Mouse (Mus musculus) neural tube, embryonic 15.5 days (tissue): Measurements from ENCODE around the gene Stox1. TPM values are rescaled to one million over a fixed set of nuclear protein-coding genes. Genes with fewer than 3 reads are reported as not detected.

Experiments
- ATAC-seq: fragments of 200-750 bp; cut with Nextera tagmentation; 2 replicates; pipeline ENCODE4 v1.8.0; 2017; ENCODE audit warnings: mild to moderate bottlenecking, moderate TSS enrichment, moderate library complexity; ENCODE audit not compliant: low FRiP score
- H3K27ac ChIP-seq: fragments of 300-500 bp; sonication (generic); replicated peaks from 2 replicates; pipeline ENCODE4 v1.5.1; 2015; ENCODE audit warnings: mild to moderate bottlenecking, inconsistent platforms
- H3K27me3 ChIP-seq: fragments of 300-500 bp; sonication (generic); replicated peaks from 2 replicates; pipeline ENCODE4 v1.6.1; 2015; ENCODE audit warnings: inconsistent platforms
- H3K36me3 ChIP-seq: fragments of 300-500 bp; sonication (generic); 2 replicates; pipeline ENCODE4 v1.6.1; 2015; ENCODE audit warnings: inconsistent platforms
- H3K4me1 ChIP-seq: fragments of 300-500 bp; sonication (generic); 2 replicates; pipeline ENCODE4 v1.6.1; 2015; ENCODE audit warnings: inconsistent platforms
- H3K4me2 ChIP-seq: fragments of 300-500 bp; sonication (generic); 2 replicates; pipeline ENCODE4 v1.6.1; 2015; ENCODE audit warnings: inconsistent platforms, mild to moderate bottlenecking, moderate library complexity
- H3K4me3 ChIP-seq: fragments of 300-500 bp; sonication (generic); replicated peaks from 2 replicates; pipeline ENCODE4 v1.5.1; 2015; ENCODE audit warnings: mild to moderate bottlenecking, inconsistent platforms
- H3K9ac ChIP-seq: fragments of 300-500 bp; sonication (generic); replicated peaks from 2 replicates; pipeline ENCODE4 v1.6.1; 2015; ENCODE audit warnings: mild to moderate bottlenecking, inconsistent platforms
- H3K9me3 ChIP-seq: fragments of 300-500 bp; sonication (generic); replicated peaks from 2 replicates; pipeline ENCODE4 v1.6.1; 2016; ENCODE audit warnings: inconsistent platforms
- WGBS: fragments of 180-500 bp; shearing (Covaris S2); methylation state at CpG from one replicate; pipeline ENCODE4 v1.1.7; 2015; ENCODE audit warnings: mixed read lengths; 5-methylcytosine and 5-hydroxymethylcytosine counted together
- microRNA-seq: library from miRNA; unstranded; fragments of <30 nt; microRNA quantifications from one replicate; pipeline ENCODE4, GENCODE M21; 2017
- polyA plus RNA-seq: library from polyadenylated mRNA; unstranded; fragments of >200 nt; fragmentation: Nextera tagmentation; extraction: Ambion mirVana; gene quantifications from 2 replicates; pipeline ENCODE4 v1.2.1, GENCODE M21; 2015

The Stox1 gene
- polyA plus RNA-seq, 1 experiment from 2014 or later = 3.3 TPM

GRCm38 (mm10) chr10:62664171-62664570 is 61.8 kb downstream of the Stox1 start:
- Histone ChIP-seq H3K9me3 (no peaks in the 10 kb centered on the region), H3K4me2 (no peak overlapping the region), H3K4me3 (no peak overlapping the region), H3K27ac (no peak overlapping the region), H3K27me3 (0 out of 2 replicates have a peak, but pooled peaks cover 7% of the 10 kb centered on the region), H3K4me1 (no peaks in the 10 kb centered on the region), H3K36me3 (no peaks in the 10 kb centered on the region), H3K9ac (no peak overlapping the region)
- 90% methylated on average over 10 of the region's 10 CpGs for WGBS
- ATAC-seq = no peak

DNA sequence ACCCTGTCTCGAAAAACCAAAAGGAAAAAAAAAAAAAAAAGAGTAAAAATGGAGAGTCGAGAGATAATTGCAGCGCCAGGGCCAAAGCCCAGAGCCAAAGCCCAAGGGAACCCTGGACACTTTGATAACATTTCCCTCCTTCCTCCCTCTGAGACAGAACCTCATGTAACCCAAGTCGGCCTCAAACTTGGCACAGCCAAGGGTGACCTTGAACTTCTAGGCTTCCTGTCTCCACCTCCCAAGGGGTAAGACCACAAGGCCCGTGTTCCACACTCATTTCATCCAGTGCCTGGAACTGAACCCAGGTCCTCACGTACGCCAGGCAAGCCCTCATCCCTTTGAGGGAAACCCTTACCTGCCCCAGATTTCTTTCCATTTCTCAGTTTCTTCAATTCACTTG is 69.2 kb downstream of the Stox1 start:
- Histone ChIP-seq H3K27me3 (no peaks in the 10 kb centered on the region), H3K9ac (no peak overlapping the region), H3K4me1 (peaks cover 6% of the 10 kb centered on the region; the same call in 1 of the 2 replicates), H3K4me3 (no peak overlapping the region), H3K27ac (no peak overlapping the region), H3K36me3 (no peaks in the 10 kb centered on the region), H3K4me2 (no peak overlapping the region), H3K9me3 (no peaks in the 10 kb centered on the region)
- 93% methylated on average over 7 of the region's 7 CpGs for WGBS
- no peak for ATAC-seq

- no peak for ATAC-seq
- Histone ChIP-seq H3K9me3 (no peaks in the 10 kb centered on the region), H3K36me3 (peaks cover 2% of the 10 kb centered on the region; the same call in 1 of the 2 replicates), H3K4me3 (peak overlapping the region; percentile 99), H3K4me2 (peak overlapping the region; percentile 63), H3K27ac (peak overlapping the region; percentile 94), H3K9ac (peak overlapping the region; percentile 57), H3K4me1 (peaks cover 21% of the 10 kb centered on the region), H3K27me3 (no peaks in the 10 kb centered on the region)
- WGBS = 18% methylated on average over 3 of the region's 3 CpGs
Observed at GRCm38 (mm10) chr10:62651961-62652360, 74.0 kb downstream of the Stox1 start.

GRCm38 (mm10) chr10:62650881-62651810 is 74.8 kb downstream of the Stox1 start, which contains the start of gene Ddx50:
TSS of gene Ddx50 (minus strand) at chr10:62651218.
- no peaks in the 10 kb centered on the region for H3K9me3 ChIP-seq
- H3K36me3 ChIP-seq = peaks cover 8% of the 10 kb centered on the region
- peaks cover 21% of the 10 kb centered on the region for H3K4me1 ChIP-seq
- H3K9ac ChIP-seq = peak within 1 kb of the TSS; percentile 93
- no peaks in the 10 kb centered on the region for H3K27me3 ChIP-seq
- H3K27ac ChIP-seq = peak within 1 kb of the TSS; percentile 94
- peak within 1 kb of the TSS; percentile 74 for H3K4me2 ChIP-seq
- H3K4me3 ChIP-seq = peak within 1 kb of the TSS; percentile 99
- ATAC-seq = peak; percentile 99
- WGBS = under 1% methylated on average over 81 of the region's 89 CpGs

GRCm38 (mm10) chr10:62650358-62650782 is 75.6 kb downstream of the Stox1 start:
- H3K27me3 ChIP-seq = no peaks in the 10 kb centered on the region
- peak overlapping the region; percentile 99 for H3K4me3 ChIP-seq
- peaks cover 11% of the 10 kb centered on the region for H3K36me3 ChIP-seq
- H3K9ac ChIP-seq = peak overlapping the region; percentile 93
- peak overlapping the region; percentile 94 for H3K27ac ChIP-seq
- no peak for ATAC-seq
- H3K4me2 ChIP-seq = peak overlapping the region; percentile 74
- under 1% methylated on average over 17 of the region's 17 CpGs for WGBS
- peaks cover 21% of the 10 kb centered on the region for H3K4me1 ChIP-seq
- H3K9me3 ChIP-seq = no peaks in the 10 kb centered on the region

Small RNAs within 50 kb of the gene (microRNA-seq; reads per million reads assigned to microRNA genes)
- gene Mir7215 = not detected

Other genes starting within 250 kb of the Stox1 start
- gene Vps26a, start 239.3 kb downstream of the Stox1 start, polyA plus RNA-seq = 56.4 and 62.4 TPM in 2 replicates
- gene Srgn, start 198.7 kb downstream of the Stox1 start, polyA plus RNA-seq = 10.1 and 27.5 TPM in 2 replicates
- gene Kif1bp, start 147.7 kb downstream of the Stox1 start, polyA plus RNA-seq = 68.7 and 75.5 TPM in 2 replicates
- gene Ddx21, start 123.8 kb downstream of the Stox1 start, polyA plus RNA-seq = 12.0 and 14.3 TPM in 2 replicates
- 80.6 and 89.4 TPM in 2 replicates for gene Ddx50, start 74.9 kb downstream of the Stox1 start, polyA plus RNA-seq
- 87.7 and 102 TPM in 2 replicates for gene Ccar1, start 66.2 kb upstream of the Stox1 start, polyA plus RNA-seq
- 36.8 and 37.8 TPM in 2 replicates for gene Tet1, start 182.9 kb upstream of the Stox1 start, polyA plus RNA-seq
- gene Slc25a16, start 194.5 kb upstream of the Stox1 start, polyA plus RNA-seq = 13.9 and 14.8 TPM in 2 replicates
- gene Dna2, start 220.9 kb upstream of the Stox1 start, polyA plus RNA-seq = 4.8 and 9.6 TPM in 2 replicates